ENCODE assay signal across 9 mouse cellular contexts in genomic region chr17:40879528-40879923, GRCm38 (mm10). TPM values are rescaled to one million over a fixed set of nuclear protein-coding genes. Genes with fewer than 3 reads are reported as not detected.
DNase-seq lines count a peak whose midpoint lies in the region; ATAC-seq and TF ChIP-seq lines count a peak whose summit lies in the region.
"Had no signal": no experiment of that assay in that cellular context is flagged by ENCODE, and none has a peak within 500 bp of the region (broad histone marks: within the 10 kb centered on the region; RNA-seq: fewer than 3 reads in every experiment).

No protein-coding gene starts in this region.

- no peak for DNase-seq in heart, postnatal 0 days (ENCODE audit: low spot score)
- DNase-seq in heart, postnatal 4 days = no peak
- no peak for DNase-seq in midbrain, embryonic 14.5 days
- DNase-seq in ovary, postnatal 36 days (ENCODE audit: low spot score) = no peak
- DNase-seq in layer of hippocampus, postnatal 10 days (ENCODE audit: low spot score in 2 of 2) = no peak
- no peak for DNase-seq in gastrocnemius, adult 18-20 months (ENCODE audit: low spot score)

- H3K4me3 ChIP-seq in heart, postnatal 0 days (ENCODE audit: low read depth, low read length) = peak overlapping the region; percentile 80
- H3K4me3 ChIP-seq in bone marrow macrophage, adult 2 months (ENCODE audit: insufficient read depth, low read length) = peak overlapping the region; percentile 77
- peak overlapping the region; percentile 62 for H3K4me3 ChIP-seq in hindbrain, embryonic 16.5 days (ENCODE audit: low read length)
- H3K4me3 ChIP-seq in midbrain, embryonic 14.5 days (replicated peaks; ENCODE audit: low read depth, low read length) = peak overlapping the region; percentile 44

- H3K4me1 ChIP-seq in heart, postnatal 0 days (ENCODE audit: control insufficient read depth, insufficient read depth) = peaks cover 23% of the 10 kb centered on the region
- H3K4me1 ChIP-seq in bone marrow macrophage, adult 2 months (ENCODE audit: control insufficient read depth, insufficient read depth, low read length) = peaks cover 16% of the 10 kb centered on the region
- H3K4me1 ChIP-seq in hindbrain, embryonic 16.5 days (ENCODE audit: control insufficient read depth, insufficient read depth, low read depth, low read length) = peaks cover 2% of the 10 kb centered on the region; the same call in 1 of the 2 replicates
- no peaks in the 10 kb centered on the region for H3K4me1 ChIP-seq in midbrain, embryonic 14.5 days (ENCODE audit: control insufficient read depth, insufficient read depth, low read length)

- no peak for TF ChIP-seq POLR2A in bone marrow macrophage, adult 2 months (IDR thresholded peaks at IDR 0.05; ENCODE audit: borderline replicate concordance, low read depth, low read length)

- H3K27ac ChIP-seq in heart, postnatal 0 days (ENCODE audit: low read depth) = peak overlapping the region; percentile 59
- no peak overlapping the region for H3K27ac ChIP-seq in bone marrow macrophage, adult 2 months (ENCODE audit: insufficient read depth, low read depth, low read length)
- no peak overlapping the region for H3K27ac ChIP-seq in hindbrain, embryonic 16.5 days (ENCODE audit: low read depth, low read length)
- H3K27ac ChIP-seq in midbrain, embryonic 14.5 days (replicated peaks; ENCODE audit: low read depth, low read length) = no peak overlapping the region

- TF ChIP-seq EP300 in heart, postnatal 0 days (IDR thresholded peaks at IDR 0.05; ENCODE audit: low read depth) = no peak

- no peaks in the 10 kb centered on the region for H3K27me3 ChIP-seq in heart, postnatal 0 days (ENCODE audit: control insufficient read depth, insufficient read depth, low read length)
- H3K27me3 ChIP-seq in hindbrain, embryonic 16.5 days (replicated peaks; ENCODE audit: control insufficient read depth, insufficient read depth, low read length) = no peaks in the 10 kb centered on the region
- H3K27me3 ChIP-seq in midbrain, embryonic 14.5 days (ENCODE audit: control insufficient read depth, insufficient read depth, low read length) = no peaks in the 10 kb centered on the region

- peak overlapping the region; percentile 66 for H3K4me2 ChIP-seq in heart, postnatal 0 days (ENCODE audit: low read depth, low read length)
- peak overlapping the region; percentile 97 for H3K4me2 ChIP-seq in hindbrain, embryonic 16.5 days (ENCODE audit: low read length)
- peak overlapping the region; percentile 86 for H3K4me2 ChIP-seq in midbrain, embryonic 14.5 days (ENCODE audit: low read length)

- H3K36me3 ChIP-seq in heart, postnatal 0 days (replicated peaks; ENCODE audit: control insufficient read depth, insufficient read depth, low read length) = 0 out of 2 replicates have a peak, but pooled peaks cover 12% of the 10 kb centered on the region
- no peaks in the 10 kb centered on the region for H3K36me3 ChIP-seq in hindbrain, embryonic 16.5 days (ENCODE audit: control insufficient read depth, insufficient read depth, low read length)
- H3K36me3 ChIP-seq in midbrain, embryonic 14.5 days (ENCODE audit: control insufficient read depth, insufficient read depth, low read length) = no peaks in the 10 kb centered on the region

- H3K9me3 ChIP-seq in heart, postnatal 0 days (replicated peaks; ENCODE audit: control insufficient read depth, low read length) = no peaks in the 10 kb centered on the region
- no peaks in the 10 kb centered on the region for H3K9me3 ChIP-seq in hindbrain, embryonic 16.5 days (ENCODE audit: control insufficient read depth, low read length)
- H3K9me3 ChIP-seq in midbrain, embryonic 14.5 days (ENCODE audit: control insufficient read depth, low read length) = no peaks in the 10 kb centered on the region

- peak overlapping the region; percentile 69 for H3K9ac ChIP-seq in heart, postnatal 0 days (replicated peaks; ENCODE audit: low read depth, low read length)
- H3K9ac ChIP-seq in hindbrain, embryonic 16.5 days (ENCODE audit: low read depth, low read length) = peak overlapping the region; percentile 70
- no peak overlapping the region; the same call in 1 of the 2 replicates for H3K9ac ChIP-seq in midbrain, embryonic 14.5 days (replicated peaks; ENCODE audit: low read length)

- ATAC-seq in heart, postnatal 0 days (ENCODE audit: insufficient read depth, low read depth) = no peak
- no peak for ATAC-seq in hindbrain, embryonic 16.5 days
- ATAC-seq in midbrain, embryonic 14.5 days (ENCODE audit: low FRiP score, low TSS enrichment) = no peak

- 2% methylated on average over 6 of the region's 6 CpGs for WGBS in heart, postnatal 0 days
- 13% methylated on average over 6 of the region's 6 CpGs for WGBS in hindbrain, embryonic 16.5 days
- WGBS in midbrain, embryonic 14.5 days = 16% methylated on average over 6 of the region's 6 CpGs

- TF ChIP-seq CTCF in heart, postnatal 0 days (IDR thresholded peaks at IDR 0.05; ENCODE audit: low read depth) = no peak
- TF ChIP-seq CTCF in bone marrow macrophage, adult 2 months (IDR thresholded peaks at IDR 0.05; ENCODE audit: low read depth, low read length) = no peak

RNA-seq across cellular contexts. Expression of gene 9130008F23Rik, which starts 0.8 kb away (rescaled TPM):
- 2.4 and 3.8 TPM in 2 replicates for total RNA-seq in heart, postnatal 0 days (2014; rRNA removed; ENCODE audit: low replicate concordance)
- polyA plus RNA-seq in heart, postnatal 0 days (2015; fragmentation: Nextera tagmentation; extraction: Ambion mirVana) = 1.2 and 1.3 TPM in 2 replicates
- total RNA-seq in heart, postnatal 4 days (2021) = 1 to 10 TPM in 1 of 2 experiments, under 1 TPM in 1; 0.38 to 1.0 TPM
- polyA plus RNA-seq in bone marrow macrophage, adult 2 months (2012; ENCODE audit: insufficient read depth, insufficient read length, missing spikeins) = 2.9 and 3.4 TPM in 2 replicates
- polyA plus RNA-seq in hindbrain, embryonic 16.5 days (2015; fragmentation: Nextera tagmentation; extraction: Ambion mirVana) = 0.99 and 1.2 TPM in 2 replicates
- 0.16 and 0.28 TPM in 2 replicates for polyA plus RNA-seq in midbrain, embryonic 14.5 days (2014; fragmentation: Nextera tagmentation; extraction: Ambion mirVana)
- total RNA-seq in layer of hippocampus, postnatal 10 days (2021) = under 1 TPM; 0.53 to 0.69 TPM
- under 1 TPM; 0.21 TPM for total RNA-seq in gastrocnemius, adult 18-20 months (2021)

RNA-seq across cellular contexts. Expression of gene Glyatl3, which starts 34.6 kb away (rescaled TPM):
- not detected in 2 replicates for total RNA-seq in heart, postnatal 0 days (2014; rRNA removed; ENCODE audit: low replicate concordance)
- not detected in 2 replicates for polyA plus RNA-seq in heart, postnatal 0 days (2015; fragmentation: Nextera tagmentation; extraction: Ambion mirVana)
- not detected for total RNA-seq in heart, postnatal 4 days (2021)
- not detected in 2 replicates for polyA plus RNA-seq in bone marrow macrophage, adult 2 months (2012; ENCODE audit: insufficient read depth, insufficient read length, missing spikeins)
- polyA plus RNA-seq in hindbrain, embryonic 16.5 days (2015; fragmentation: Nextera tagmentation; extraction: Ambion mirVana) = not detected in 2 replicates
- polyA plus RNA-seq in midbrain, embryonic 14.5 days (2014; fragmentation: Nextera tagmentation; extraction: Ambion mirVana) = not detected in 2 replicates
- total RNA-seq in layer of hippocampus, postnatal 10 days (2021) = not detected
- total RNA-seq in gastrocnemius, adult 18-20 months (2021) = not detected
- polyA plus RNA-seq: large intestine, adult 2 months had no signal

RNA-seq across cellular contexts. Expression of gene Mut, which starts 55.0 kb away (rescaled TPM):
- total RNA-seq in heart, postnatal 0 days (2014; rRNA removed; ENCODE audit: low replicate concordance) = 42.3 and 66.6 TPM in 2 replicates
- polyA plus RNA-seq in heart, postnatal 0 days (2015; fragmentation: Nextera tagmentation; extraction: Ambion mirVana) = 46.8 and 46.9 TPM in 2 replicates
- 10 to 100 TPM; 55.9 to 60.0 TPM for total RNA-seq in heart, postnatal 4 days (2021)
- 21.1 and 22.0 TPM in 2 replicates for polyA plus RNA-seq in bone marrow macrophage, adult 2 months (2012; ENCODE audit: insufficient read depth, insufficient read length, missing spikeins)
- 24.3 and 26.2 TPM in 2 replicates for polyA plus RNA-seq in hindbrain, embryonic 16.5 days (2015; fragmentation: Nextera tagmentation; extraction: Ambion mirVana)
- 15.0 and 26.5 TPM in 2 replicates for polyA plus RNA-seq in midbrain, embryonic 14.5 days (2014; fragmentation: Nextera tagmentation; extraction: Ambion mirVana)
- total RNA-seq in layer of hippocampus, postnatal 10 days (2021) = 10 to 100 TPM; 33.7 to 34.4 TPM
- total RNA-seq in gastrocnemius, adult 18-20 months (2021) = 10 to 100 TPM; 67.0 to 84.2 TPM

RNA-seq across cellular contexts. Expression of gene Cenpq, which starts 55.3 kb away (rescaled TPM):
- total RNA-seq in heart, postnatal 0 days (2014; rRNA removed; ENCODE audit: low replicate concordance) = 3.1 and 8.3 TPM in 2 replicates
- polyA plus RNA-seq in heart, postnatal 0 days (2015; fragmentation: Nextera tagmentation; extraction: Ambion mirVana) = 10.7 and 11.3 TPM in 2 replicates
- 10 to 100 TPM; 11.8 to 11.9 TPM for total RNA-seq in heart, postnatal 4 days (2021)
- polyA plus RNA-seq in bone marrow macrophage, adult 2 months (2012; ENCODE audit: insufficient read depth, insufficient read length, missing spikeins) = 11.4 and 14.2 TPM in 2 replicates
- 10.9 and 12.1 TPM in 2 replicates for polyA plus RNA-seq in hindbrain, embryonic 16.5 days (2015; fragmentation: Nextera tagmentation; extraction: Ambion mirVana)
- polyA plus RNA-seq in midbrain, embryonic 14.5 days (2014; fragmentation: Nextera tagmentation; extraction: Ambion mirVana) = 9.5 and 11.6 TPM in 2 replicates
- 1 to 10 TPM; 5.1 to 6.3 TPM for total RNA-seq in layer of hippocampus, postnatal 10 days (2021)
- total RNA-seq in gastrocnemius, adult 18-20 months (2021) = 1 to 10 TPM; 3.6 TPM
